Mouse (Mus musculus): ENCODE results near the gene Kcnh2.
A peak's percentile ranks its signal among the peaks of the same experiment; 100 is the strongest.

Kcnh2 gene

GRCm38 (mm10) chr5:24320467-24320813, 31.0 kb downstream of the Kcnh2 start:
- no peak for DNase-seq (ENCODE audit: low spot score in 2 of 2)

DNA sequence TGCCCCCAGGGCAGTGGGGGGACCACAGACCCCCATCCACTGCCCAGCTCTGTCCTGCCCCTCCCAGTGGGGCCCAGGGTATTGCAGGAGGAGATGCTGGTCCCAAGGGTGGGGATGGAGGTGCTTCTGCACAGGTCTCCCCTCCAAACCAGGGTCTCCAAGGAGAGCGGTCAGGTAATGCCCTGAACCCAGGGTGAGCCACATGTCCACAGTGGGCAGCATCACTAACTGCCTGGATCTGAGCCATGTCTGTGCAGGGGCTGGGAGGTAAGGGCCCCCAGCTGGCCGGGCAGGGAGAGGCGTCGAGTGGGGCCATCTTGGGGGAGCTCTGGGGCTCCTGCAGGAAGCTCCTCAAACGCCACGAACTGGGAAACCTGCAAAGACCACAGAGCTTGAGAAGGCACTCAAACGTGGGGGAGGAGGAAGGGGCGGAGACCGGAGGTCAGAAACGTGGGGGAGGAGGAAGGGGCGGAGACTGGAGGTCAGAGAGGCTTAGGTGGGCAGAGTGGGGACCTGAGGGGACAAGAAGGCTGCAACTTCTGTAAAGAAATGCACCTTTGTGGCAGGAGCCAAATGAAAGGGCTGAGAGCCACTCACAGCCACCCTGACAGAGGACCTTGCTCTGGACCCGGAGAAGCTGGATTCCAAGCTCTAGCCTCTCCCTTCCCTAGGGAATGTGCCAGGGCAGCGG, 31.5 kb downstream of the Kcnh2 start:
- no peak for DNase-seq (ENCODE audit: low spot score in 2 of 2)

DNA sequence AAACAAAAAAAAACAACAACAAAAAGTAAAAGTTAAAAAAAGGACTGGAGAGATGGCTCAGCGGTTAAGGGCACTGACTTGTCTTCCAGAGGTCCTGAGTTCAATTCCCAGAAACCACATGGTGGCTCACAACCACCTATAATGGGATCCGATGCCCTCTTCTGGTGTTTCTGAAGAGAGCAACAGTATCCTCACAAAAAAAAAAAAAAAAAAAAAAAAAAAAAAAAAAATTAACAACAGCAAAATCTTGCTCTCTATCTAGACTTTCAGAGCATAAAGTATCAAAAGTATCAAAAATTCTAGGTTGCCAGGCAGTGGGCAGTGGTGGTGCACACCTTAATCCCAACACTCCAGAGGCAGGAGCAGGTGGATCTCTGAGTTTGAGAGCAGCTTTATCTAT, 42.2 kb downstream of the Kcnh2 start:
- DNase-seq (ENCODE audit: low spot score in 2 of 2), result no peak

GRCm38 (mm10) chr5:24308621-24309020, 42.8 kb downstream of the Kcnh2 start:
- no peak for DNase-seq (ENCODE audit: low spot score in 2 of 2)

- no peak for DNase-seq (ENCODE audit: low spot score in 2 of 2)
These were observed 44.2 kb downstream of the Kcnh2 start for GRCm38 (mm10) chr5:24307118-24307777.

GRCm38 (mm10) chr5:24303199-24303598, 48.2 kb downstream of the Kcnh2 start:
- peak; percentile 31 to 46 for DNase-seq (ENCODE audit: low spot score in 2 of 2)

- DNase-seq (ENCODE audit: low spot score in 2 of 2), result no peak
These were observed 51.4 kb downstream of the Kcnh2 start for GRCm38 (mm10) chr5:24299845-24300589.

GRCm38 (mm10) chr5:24291954-24292353, 59.5 kb downstream of the Kcnh2 start:
- DNase-seq (ENCODE audit: low spot score in 2 of 2), result no peak

- DNase-seq (ENCODE audit: low spot score in 2 of 2), result no peak
These were observed 65.0 kb downstream of the Kcnh2 start for GRCm38 (mm10) chr5:24286221-24286970.

GRCm38 (mm10) chr5:24284145-24284544, 67.3 kb downstream of the Kcnh2 start:
- no peak for DNase-seq (ENCODE audit: low spot score in 2 of 2)

DNA sequence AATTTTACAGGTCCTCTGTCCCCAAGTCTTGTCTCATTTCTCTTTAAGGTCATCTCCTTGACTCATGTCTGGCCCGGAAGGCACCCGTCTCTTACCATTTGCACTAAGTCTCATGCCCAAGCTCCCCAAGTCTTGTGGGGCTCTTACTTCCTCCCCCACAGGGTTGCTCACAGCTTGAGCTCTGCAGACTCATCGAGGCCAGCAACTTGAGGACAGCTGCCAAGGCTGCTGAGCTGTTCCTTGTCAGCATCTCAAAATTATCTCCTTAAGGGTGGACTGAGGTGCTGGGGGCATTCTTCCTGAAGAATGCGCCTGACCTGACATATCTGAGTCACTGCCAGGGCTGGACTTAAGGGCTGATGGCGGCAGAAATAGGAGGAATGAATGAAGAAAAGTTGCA, 68.2 kb downstream of the Kcnh2 start:
- DNase-seq (ENCODE audit: low spot score in 2 of 2), result no peak

DNA sequence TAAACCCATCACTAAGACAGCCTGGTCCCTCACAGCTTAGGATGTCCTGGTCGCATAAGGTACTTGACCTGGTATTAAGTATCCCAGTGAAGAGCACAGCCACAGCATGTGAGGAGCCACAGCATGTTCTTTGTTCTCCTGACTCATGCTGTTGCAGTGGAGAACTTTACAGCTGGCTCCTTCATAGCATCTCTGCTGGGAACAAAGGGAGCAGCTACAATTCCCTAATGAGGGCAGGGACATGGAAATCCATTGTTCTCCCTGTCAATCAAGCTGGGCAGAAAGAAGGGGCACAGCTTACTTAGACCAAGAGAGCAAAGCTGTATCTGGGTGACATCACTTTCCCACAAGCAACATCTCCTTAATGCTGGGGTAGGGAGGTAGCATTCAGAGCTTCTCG, 70.9 kb downstream of the Kcnh2 start:
- DNase-seq (ENCODE audit: low spot score in 2 of 2), result no peak

GRCm38 (mm10) chr5:24279527-24279926, 71.9 kb downstream of the Kcnh2 start:
- DNase-seq (ENCODE audit: low spot score in 2 of 2), result no peak

GRCm38 (mm10) chr5:24278206-24278605, 73.2 kb downstream of the Kcnh2 start:
- DNase-seq (ENCODE audit: low spot score in 2 of 2), result no peak

- DNase-seq (ENCODE audit: low spot score in 2 of 2), result no peak
These were observed 77.5 kb downstream of the Kcnh2 start for GRCm38 (mm10) chr5:24273683-24274621.

DNA sequence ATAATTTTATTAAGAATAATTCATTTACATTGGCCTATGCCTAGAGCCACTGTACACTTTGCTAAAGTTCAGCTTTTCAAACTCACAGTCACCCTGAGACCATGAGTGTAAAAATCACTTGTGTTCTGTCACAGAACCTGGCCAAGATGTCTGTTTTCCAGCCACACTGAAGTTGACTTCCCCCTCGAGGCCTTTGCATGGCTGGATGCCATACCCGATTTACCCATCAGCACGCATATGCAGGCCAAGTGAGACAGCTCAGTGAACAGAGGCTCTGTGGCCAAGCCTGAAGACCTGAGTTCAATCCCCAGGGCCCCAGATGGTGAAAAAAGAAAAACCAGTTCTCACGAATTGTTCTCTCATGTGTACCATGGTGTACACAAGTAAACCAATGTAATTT, 80.5 kb downstream of the Kcnh2 start:
- no peak for DNase-seq (ENCODE audit: low spot score in 2 of 2)

Measured in natural killer cell, adult 2 months (primary cell).